In genomic region chr17:35253293-35254093, GRCm38 (mm10) we compare ENCODE assay signal across 15 mouse cellular contexts. TPM values are rescaled to one million over a fixed set of nuclear protein-coding genes. Genes with fewer than 3 reads are reported as not detected.
DNase-seq lines count a peak whose midpoint lies in the region; ATAC-seq lines count a peak whose summit lies in the region.
"Had no signal": no experiment of that assay in that cellular context is flagged by ENCODE, and none has a peak within 500 bp of the region (broad histone marks: within the 10 kb centered on the region; RNA-seq: fewer than 3 reads in every experiment).

No protein-coding gene starts in this region.

- no peak overlapping the region for H3K4me2 ChIP-seq in kidney, embryonic 14.5 days (replicated peaks; ENCODE audit: low read depth, low read length)
- no peak overlapping the region for H3K4me2 ChIP-seq in neural tube, embryonic 12.5 days (replicated peaks)
- H3K4me2 ChIP-seq in stomach, embryonic 16.5 days (ENCODE audit: low read depth, low read length) = no peak overlapping the region
- H3K4me2 ChIP-seq: embryonic facial prominence, embryonic 13.5 days had no signal

- no peak overlapping the region for H3K9ac ChIP-seq in kidney, embryonic 14.5 days (ENCODE audit: low read depth, low read length)
- no peak overlapping the region for H3K9ac ChIP-seq in neural tube, embryonic 12.5 days
- H3K9ac ChIP-seq in stomach, embryonic 16.5 days (ENCODE audit: low read length) = no peak overlapping the region
- H3K9ac ChIP-seq: embryonic facial prominence, embryonic 13.5 days had no signal

- no peak overlapping the region for H3K4me3 ChIP-seq in kidney, embryonic 14.5 days (ENCODE audit: low read length)
- H3K4me3 ChIP-seq in neural tube, embryonic 12.5 days = no peak overlapping the region
- no peak overlapping the region for H3K4me3 ChIP-seq in stomach, embryonic 16.5 days (replicated peaks; ENCODE audit: low read length)
- H3K4me3 ChIP-seq: embryonic facial prominence, embryonic 13.5 days had no signal

- 85% methylated on average over 32 of the region's 32 CpGs for WGBS in kidney, embryonic 14.5 days
- WGBS in neural tube, embryonic 12.5 days = 89% methylated on average over 32 of the region's 32 CpGs
- WGBS in stomach, embryonic 16.5 days = 83% methylated on average over 32 of the region's 32 CpGs

- no peak for ATAC-seq in cerebellum, adult (ENCODE audit: insufficient number of reproducible peaks, low FRiP score, low TSS enrichment)
- 0 out of 2 replicates have a peak, but pooled peaks have one; percentile 0 for ATAC-seq in kidney, embryonic 14.5 days (ENCODE audit: low FRiP score, low TSS enrichment)
- ATAC-seq in neural tube, embryonic 12.5 days (ENCODE audit: low FRiP score, low read depth) = 0 out of 2 replicates have a peak, but pooled peaks have one; percentile 5
- ATAC-seq in stomach, embryonic 16.5 days (ENCODE audit: insufficient read depth, low FRiP score) = 0 out of 2 replicates have a peak, but pooled peaks have one; percentile 19

- no peaks in the 10 kb centered on the region for H3K27me3 ChIP-seq in kidney, embryonic 14.5 days (ENCODE audit: control insufficient read depth, insufficient read depth, low read length)
- no peaks in the 10 kb centered on the region for H3K27me3 ChIP-seq in neural tube, embryonic 12.5 days (replicated peaks)
- H3K27me3 ChIP-seq in stomach, embryonic 16.5 days (ENCODE audit: control insufficient read depth, insufficient read depth, low read length) = no peaks in the 10 kb centered on the region
- H3K27me3 ChIP-seq: embryonic facial prominence, embryonic 13.5 days had no signal

- no peaks in the 10 kb centered on the region for H3K9me3 ChIP-seq in kidney, embryonic 14.5 days (ENCODE audit: control insufficient read depth, low read length)
- no peaks in the 10 kb centered on the region for H3K9me3 ChIP-seq in neural tube, embryonic 12.5 days
- H3K9me3 ChIP-seq in stomach, embryonic 16.5 days (replicated peaks; ENCODE audit: control insufficient read depth, low read length) = no peaks in the 10 kb centered on the region
- H3K9me3 ChIP-seq: embryonic facial prominence, embryonic 13.5 days had no signal

- no peak overlapping the region for H3K27ac ChIP-seq in kidney, embryonic 14.5 days (ENCODE audit: low read depth, low read length)
- no peak overlapping the region for H3K27ac ChIP-seq in neural tube, embryonic 12.5 days
- no peak overlapping the region for H3K27ac ChIP-seq in stomach, embryonic 16.5 days (ENCODE audit: low read length)
- H3K27ac ChIP-seq: embryonic facial prominence, embryonic 13.5 days; hindbrain, postnatal 0 days had no signal

- peaks cover 3% of the 10 kb centered on the region; the same call in 1 of the 2 replicates for H3K4me1 ChIP-seq in kidney, embryonic 14.5 days (ENCODE audit: control insufficient read depth, insufficient read depth, low read length)
- no peaks in the 10 kb centered on the region for H3K4me1 ChIP-seq in neural tube, embryonic 12.5 days
- H3K4me1 ChIP-seq in stomach, embryonic 16.5 days (ENCODE audit: control insufficient read depth, insufficient read depth, low read length) = peaks cover 4% of the 10 kb centered on the region; the same call in 1 of the 2 replicates

- peak; percentile 7 for DNase-seq in cerebellum, adult 8-10 months
- no peak for DNase-seq in kidney, adult 8-10 months
- DNase-seq in neural tube, embryonic 10.5 days (ENCODE audit: extremely low spot score, low spot score) = no peak
- DNase-seq in frontal cortex, postnatal 25 days (ENCODE audit: low spot score in 2 of 2) = no peak
- DNase-seq: heart, adult 18-20 months; liver; lung, adult 2 months had no signal

- peaks cover 57% of the 10 kb centered on the region for H3K36me3 ChIP-seq in kidney, embryonic 14.5 days (ENCODE audit: control insufficient read depth, insufficient read depth, low read length)
- H3K36me3 ChIP-seq in neural tube, embryonic 12.5 days = peaks cover 59% of the 10 kb centered on the region
- peaks cover 20% of the 10 kb centered on the region for H3K36me3 ChIP-seq in stomach, embryonic 16.5 days (ENCODE audit: control insufficient read depth, insufficient read depth, low read length)

RNA-seq across cellular contexts. Expression of gene H2-D1, which starts 9.0 kb away (rescaled TPM):
- 38.3 and 42.8 TPM in 2 replicates for polyA plus RNA-seq in kidney, embryonic 14.5 days (2014; fragmentation: Nextera tagmentation; extraction: Ambion mirVana)
- 55.7 and 58.8 TPM in 2 replicates for polyA plus RNA-seq in neural tube, embryonic 12.5 days (2016; fragmentation: Nextera tagmentation; extraction: Ambion mirVana)
- polyA plus RNA-seq in stomach, embryonic 16.5 days (2015; fragmentation: Nextera tagmentation; extraction: Ambion mirVana) = 169 and 219 TPM in 2 replicates

RNA-seq across cellular contexts. Expression of gene Ddx39b, which starts 11.9 kb away (rescaled TPM):
- 525 and 616 TPM in 2 replicates for polyA plus RNA-seq in kidney, embryonic 14.5 days (2014; fragmentation: Nextera tagmentation; extraction: Ambion mirVana)
- 511 and 522 TPM in 2 replicates for polyA plus RNA-seq in neural tube, embryonic 12.5 days (2016; fragmentation: Nextera tagmentation; extraction: Ambion mirVana)
- 340 and 353 TPM in 2 replicates for polyA plus RNA-seq in stomach, embryonic 16.5 days (2015; fragmentation: Nextera tagmentation; extraction: Ambion mirVana)

RNA-seq across cellular contexts. Expression of gene Nfkbil1, which starts 17.9 kb away (rescaled TPM):
- polyA plus RNA-seq in kidney, embryonic 14.5 days (2014; fragmentation: Nextera tagmentation; extraction: Ambion mirVana) = 3.3 and 6.0 TPM in 2 replicates
- polyA plus RNA-seq in neural tube, embryonic 12.5 days (2016; fragmentation: Nextera tagmentation; extraction: Ambion mirVana) = 10.6 and 11.5 TPM in 2 replicates
- polyA plus RNA-seq in stomach, embryonic 16.5 days (2015; fragmentation: Nextera tagmentation; extraction: Ambion mirVana) = 6.4 and 8.8 TPM in 2 replicates

RNA-seq across cellular contexts. Expression of gene Atp6v1g2, which starts 20.0 kb away (rescaled TPM):
- 5.3 and 6.4 TPM in 2 replicates for polyA plus RNA-seq in kidney, embryonic 14.5 days (2014; fragmentation: Nextera tagmentation; extraction: Ambion mirVana)
- 26.2 and 28.4 TPM in 2 replicates for polyA plus RNA-seq in neural tube, embryonic 12.5 days (2016; fragmentation: Nextera tagmentation; extraction: Ambion mirVana)
- 6.0 and 6.8 TPM in 2 replicates for polyA plus RNA-seq in stomach, embryonic 16.5 days (2015; fragmentation: Nextera tagmentation; extraction: Ambion mirVana)

RNA-seq across cellular contexts. Expression of gene Gm16181, which starts 32.9 kb away (rescaled TPM):
- 0.89 TPM in 1 of 2 replicates, not detected in the other for polyA plus RNA-seq in kidney, embryonic 14.5 days (2014; fragmentation: Nextera tagmentation; extraction: Ambion mirVana)
- not detected in 2 replicates for polyA plus RNA-seq in neural tube, embryonic 12.5 days (2016; fragmentation: Nextera tagmentation; extraction: Ambion mirVana)
- polyA plus RNA-seq in stomach, embryonic 16.5 days (2015; fragmentation: Nextera tagmentation; extraction: Ambion mirVana) = 0.27 TPM in 1 of 2 replicates, not detected in the other
- polyA plus RNA-seq: embryonic facial prominence, embryonic 13.5 days; frontal cortex, adult 2 months; small intestine, adult 2 months had no signal
